In genomic region chrX:111210225-111210624, GRCm38 (mm10) we compare ENCODE assay signal across 7 mouse cellular contexts. TPM values are rescaled to one million over a fixed set of nuclear protein-coding genes. Genes with fewer than 3 reads are reported as not detected.
DNase-seq lines count a peak whose midpoint lies in the region; ATAC-seq lines count a peak whose summit lies in the region.

No protein-coding gene starts in this region.

- 25% methylated on average over 5 of the region's 5 CpGs for WGBS in forebrain, embryonic 11.5 days

- H3K27me3 ChIP-seq in forebrain, embryonic 11.5 days (ENCODE audit: control insufficient read depth, insufficient read depth, low read length): no peaks in the 10 kb centered on the region
- H3K27me3 ChIP-seq in splenic B cell, adult 2 months (ENCODE audit: control insufficient read depth, insufficient read depth, low read length, poor library complexity, severe bottlenecking): no peaks in the 10 kb centered on the region

- H3K4me3 ChIP-seq in forebrain, embryonic 11.5 days (ENCODE audit: low read depth, low read length): no peak overlapping the region

- no peak overlapping the region for H3K27ac ChIP-seq in forebrain, embryonic 11.5 days (ENCODE audit: low read depth, low read length)

- no peaks in the 10 kb centered on the region for H3K36me3 ChIP-seq in forebrain, embryonic 11.5 days (ENCODE audit: control insufficient read depth, insufficient read depth, low read length)
- no peaks in the 10 kb centered on the region for H3K36me3 ChIP-seq in splenic B cell, adult 2 months (ENCODE audit: control insufficient read depth, insufficient read depth, low read length, poor library complexity, severe bottlenecking)

- no peak overlapping the region for H3K4me2 ChIP-seq in forebrain, embryonic 11.5 days (ENCODE audit: low read depth, low read length, severe bottlenecking)

- H3K4me1 ChIP-seq in forebrain, embryonic 11.5 days (replicated peaks; ENCODE audit: control insufficient read depth, insufficient read depth, low read length): no peaks in the 10 kb centered on the region

- no peaks in the 10 kb centered on the region for H3K9me3 ChIP-seq in forebrain, embryonic 11.5 days (ENCODE audit: control insufficient read depth, low read length)

- peak; percentile 3 to 14 for DNase-seq in spleen, postnatal 10 days (ENCODE audit: low spot score in 2 of 2)
- no peak for DNase-seq in spleen, adult 12 weeks (ENCODE audit: low spot score)
- DNase-seq in adrenal gland, postnatal 36 days: peak; percentile 1 to 4
- DNase-seq in forebrain, embryonic 11.5 days (ENCODE audit: low spot score): peak; percentile 49
- DNase-seq in layer of hippocampus, adult 11-12 months (ENCODE audit: low spot score): peak; percentile 35
- DNase-seq in lung, postnatal 36 days: peak; percentile 49
- DNase-seq in splenic B cell, adult 2 months (ENCODE audit: low read depth, low spot score): peak; percentile 22

- H3K9ac ChIP-seq in forebrain, embryonic 11.5 days (ENCODE audit: low read length): no peak overlapping the region

- 0 out of 2 replicates have a peak, but pooled peaks have one; percentile 46 for ATAC-seq in forebrain, embryonic 11.5 days (replicated peaks; ENCODE audit: low FRiP score)

RNA-seq across cellular contexts. Expression of gene Gm10112, which starts 42.1 kb away (rescaled TPM):
- not detected for total RNA-seq in adrenal gland, postnatal 36 days (2021)
- not detected in 2 replicates for polyA plus RNA-seq in forebrain, embryonic 11.5 days (2014; fragmentation: Nextera tagmentation; extraction: Ambion mirVana)
